Mouse (Mus musculus) heart, postnatal 4 days (tissue): ENCODE results near the gene Cacna1f. TPM values are rescaled to one million over a fixed set of nuclear protein-coding genes. Genes with fewer than 3 reads are reported as not detected.

Experiments used
- DNase-seq: peaks from one replicate; pipeline ENCODE4 v3.0.0; 2021
- total RNA-seq, 2 experiments: library from RNA; stranded (reverse); gene quantifications; 2 replicates each; pipeline ENCODE4 v1.2.3; 2021

Cacna1f gene
- total RNA-seq = not detected

GRCm38 (mm10) chrX:7606783-7607182 lies at the start of gene Cacna1f:
Cacna1f (plus strand) TSS chrX:7607083.
- no peak for DNase-seq

GRCm38 (mm10) chrX:7563076-7563475 lies 43.8 kb upstream of the Cacna1f start:
- DNase-seq = no peak

- no peak for DNase-seq
Observed at GRCm38 (mm10) chrX:7566352-7566751, 40.5 kb upstream of the Cacna1f start.

GRCm38 (mm10) chrX:7567491-7567890 lies 39.4 kb upstream of the Cacna1f start:
- DNase-seq = no peak

- peak; percentile 39 for DNase-seq
Observed at GRCm38 (mm10) chrX:7570481-7571175, 36.3 kb upstream of the Cacna1f start.

- DNase-seq = no peak
Observed at GRCm38 (mm10) chrX:7571565-7572136, 35.2 kb upstream of the Cacna1f start.

- DNase-seq = no peak
Observed at GRCm38 (mm10) chrX:7572466-7572865, 34.4 kb upstream of the Cacna1f start.

GRCm38 (mm10) chrX:7573176-7574086 lies 33.5 kb upstream of the Cacna1f start, which contains the start of gene Foxp3:
Foxp3 (plus strand) TSS chrX:7573644.
- DNase-seq = peak; percentile 59

- peak; percentile 91 for DNase-seq
Observed at GRCm38 (mm10) chrX:7574087-7574884, 32.6 kb upstream of the Cacna1f start, which contains the start of gene Ppp1r3f. Ppp1r3f (minus strand) TSS chrX:7574283.

GRCm38 (mm10) chrX:7574885-7575231 lies 32.0 kb upstream of the Cacna1f start:
- DNase-seq = no peak

- no peak for DNase-seq
Observed at GRCm38 (mm10) chrX:7581151-7581550, 25.7 kb upstream of the Cacna1f start.

- DNase-seq = no peak
Observed at GRCm38 (mm10) chrX:7583881-7584280, 23.0 kb upstream of the Cacna1f start.

GRCm38 (mm10) chrX:7586356-7586755 lies 20.5 kb upstream of the Cacna1f start:
- no peak for DNase-seq

- DNase-seq = no peak
Observed at GRCm38 (mm10) chrX:7595371-7595770, 11.5 kb upstream of the Cacna1f start.

- no peak for DNase-seq
Observed at GRCm38 (mm10) chrX:7604004-7604403, 2.9 kb upstream of the Cacna1f start.

GRCm38 (mm10) chrX:7604879-7605574 lies 1.9 kb upstream of the Cacna1f start, which contains the start of gene Ccdc22:
Ccdc22 (minus strand) TSS chrX:7605517.
- peak; percentile 82 for DNase-seq

GRCm38 (mm10) chrX:7605575-7605941 lies 1.3 kb upstream of the Cacna1f start:
- DNase-seq = no peak

- DNase-seq = no peak
Observed at GRCm38 (mm10) chrX:7610035-7610434, 3.2 kb downstream of the Cacna1f start.

- no peak for DNase-seq
Observed at GRCm38 (mm10) chrX:7610536-7611258, 3.8 kb downstream of the Cacna1f start.

GRCm38 (mm10) chrX:7617889-7618551 lies 11.1 kb downstream of the Cacna1f start:
- DNase-seq = no peak
